Mouse (Mus musculus) c-Kit-positive CD71-positive TER-119-negative erythroid progenitor cells, embryonic 14.5 days (primary cell): Measurements from ENCODE around the gene Klc4.

ENCODE experiments used
- DNase-seq: peaks from one replicate; pipeline ENCODE4 v3.0.0-alpha.2; 2013; ENCODE audit warnings: low read depth

Gene Klc4

GRCm38 (mm10) chr17:46589635-46590314, 56.0 kb downstream of the Klc4 start:
- DNase-seq, result no peak

- DNase-seq, result no peak
Measured at GRCm38 (mm10) chr17:46588913-46589312, 56.9 kb downstream of the Klc4 start.

GRCm38 (mm10) chr17:46588173-46588572, 57.6 kb downstream of the Klc4 start:
- peak; percentile 28 for DNase-seq

GRCm38 (mm10) chr17:46586327-46586726, 59.5 kb downstream of the Klc4 start:
- no peak for DNase-seq
